Mouse (Mus musculus) testis, adult 10 weeks (tissue): Measurements from ENCODE around the gene Syt6. TPM values are rescaled to one million over a fixed set of nuclear protein-coding genes. Genes with fewer than 3 reads are reported as not detected.

ENCODE experiments used
- polyA plus RNA-seq: library from polyadenylated mRNA; stranded (reverse); fragments of 350-450 nt; fragmentation: Illumina TruSeq; extraction: RNeasy Lipid Tissue Mini Kit (QIAGEN cat#74804); gene quantifications from one replicate; pipeline ENCODE4 v1.2.3, GENCODE M21; 2014; ENCODE audit warnings: low read depth, low replicate concordance

Gene Syt6
- not detected for polyA plus RNA-seq

GRCm38 (mm10) chr3:103575156-103575892, at the start of gene Syt6:
Gene Syt6 (plus strand): TSS chr3:103575231.

GRCm38 (mm10) chr3:103645968-103646367, 70.9 kb downstream of the Syt6 start, which contains the start of gene Atg4a-ps:
Gene Atg4a-ps (minus strand): TSS chr3:103646068.

Other genes with a start within 250 kb of the Syt6 start
- gene Atg4a-ps, start 70.8 kb downstream of the Syt6 start, polyA plus RNA-seq, result not detected
- 4.2 TPM for gene Olfml3, start 162.8 kb downstream of the Syt6 start, polyA plus RNA-seq
- gene Gm10964, start 164.1 kb downstream of the Syt6 start, polyA plus RNA-seq, result not detected
- 152 TPM for gene Hipk1, start 216.3 kb downstream of the Syt6 start, polyA plus RNA-seq
- 4.9 TPM for gene Dclre1b, start 234.2 kb downstream of the Syt6 start, polyA plus RNA-seq
- 32.3 TPM for gene Ap4b1, start 234.3 kb downstream of the Syt6 start, polyA plus RNA-seq
- gene Gm43064, start 234.3 kb downstream of the Syt6 start, polyA plus RNA-seq, result 0.41 TPM